Comparison of ENCODE assay signal across 14 mouse cellular contexts in the genomic region with DNA sequence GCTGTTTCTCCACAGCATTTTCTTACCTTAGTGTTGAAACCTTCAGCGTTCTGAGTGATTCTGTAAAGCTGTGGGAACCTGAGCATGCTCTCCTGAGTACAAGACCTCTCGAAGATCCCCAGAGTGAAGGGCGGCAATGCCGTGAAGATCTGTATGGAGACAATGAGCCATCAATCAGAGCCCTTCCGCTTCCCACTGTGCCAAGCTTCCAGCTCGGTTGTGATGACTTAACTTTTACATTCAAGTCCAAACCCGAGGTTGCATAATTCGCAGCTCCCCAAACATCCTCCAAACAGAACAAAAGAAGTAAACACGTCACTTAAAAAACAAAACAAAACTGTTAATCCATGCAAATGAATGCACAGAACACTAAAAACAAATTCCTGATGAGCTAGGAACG.
"Had no signal": no experiment of that assay in that cellular context is flagged by ENCODE, and none has a peak within 500 bp of the region (broad histone marks: within the 10 kb centered on the region; RNA-seq: fewer than 3 reads in every experiment).

No protein-coding gene starts in this region.

- H3K9me3 ChIP-seq: liver, embryonic 15.5 days; lung, embryonic 15.5 days; midbrain, embryonic 10.5 days; midbrain, embryonic 12.5 days; neural tube, embryonic 12.5 days had no signal

- H3K36me3 ChIP-seq: lung, embryonic 15.5 days; midbrain, embryonic 10.5 days; midbrain, embryonic 12.5 days; neural tube, embryonic 12.5 days had no signal

- H3K4me1 ChIP-seq: liver, embryonic 15.5 days; lung, embryonic 15.5 days; midbrain, embryonic 10.5 days; midbrain, embryonic 12.5 days; neural tube, embryonic 12.5 days had no signal

- H3K27me3 ChIP-seq: liver, embryonic 15.5 days; lung, embryonic 15.5 days; midbrain, embryonic 12.5 days; neural tube, embryonic 12.5 days had no signal

- H3K4me3 ChIP-seq: liver, embryonic 15.5 days; lung, embryonic 15.5 days; midbrain, embryonic 10.5 days; midbrain, embryonic 12.5 days; myocyte; neural tube, embryonic 12.5 days had no signal

- DNase-seq: liver, postnatal 0 days; lung, adult 2 months; lung, postnatal 4 days; midbrain, embryonic 14.5 days; right cerebral cortex, postnatal 14 days; thymus, adult 18-20 months; thymus, postnatal 14 days; thymus, postnatal 36 days had no signal

- H3K27ac ChIP-seq: liver, embryonic 15.5 days; lung, embryonic 15.5 days; midbrain, embryonic 10.5 days; midbrain, embryonic 12.5 days; neural tube, embryonic 12.5 days had no signal
